Mouse (Mus musculus): ENCODE data around the gene Slc25a45. TPM values are rescaled to one million over a fixed set of nuclear protein-coding genes. Genes with fewer than 3 reads are reported as not detected.

The Slc25a45 gene
- polyA plus RNA-seq, 1 experiment = 3.5 TPM

DNA sequence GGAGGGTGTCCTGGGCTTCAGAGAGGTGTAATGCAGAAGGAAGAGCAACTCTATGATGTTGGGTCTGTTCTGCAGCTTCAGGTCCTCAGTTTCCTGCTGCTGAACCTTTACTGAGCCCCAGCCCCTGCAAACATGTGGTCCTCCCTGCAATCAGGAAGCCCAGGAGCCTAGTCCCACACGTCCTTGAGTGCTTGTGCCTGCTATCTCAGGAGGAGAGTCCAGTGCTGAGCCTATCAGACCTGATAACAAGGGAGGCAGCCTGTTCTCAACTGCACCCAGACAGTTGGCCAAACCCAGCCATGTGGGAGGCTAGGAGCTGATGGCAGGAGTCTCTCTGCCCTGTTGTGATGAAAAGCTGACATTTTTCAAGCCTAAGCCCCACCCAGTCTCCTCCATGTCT is 6.3 kb downstream of the Slc25a45 start:
- Histone ChIP-seq H3K4me1 (ENCODE audit: control insufficient read depth, insufficient read depth, low read length) (no peaks in the 10 kb centered on the region), H3K27ac (ENCODE audit: insufficient read depth, low read length) (no peak overlapping the region), H3K4me3 (ENCODE audit: insufficient read depth, low read length) (no peak overlapping the region)
- TF ChIP-seq POLR2A (IDR thresholded peaks at IDR 0.05; ENCODE audit: low read depth, low read length) (no peak), CTCF (IDR thresholded peaks at IDR 0.05; ENCODE audit: borderline replicate concordance, insufficient read depth, low read length) (no peak)

DNA sequence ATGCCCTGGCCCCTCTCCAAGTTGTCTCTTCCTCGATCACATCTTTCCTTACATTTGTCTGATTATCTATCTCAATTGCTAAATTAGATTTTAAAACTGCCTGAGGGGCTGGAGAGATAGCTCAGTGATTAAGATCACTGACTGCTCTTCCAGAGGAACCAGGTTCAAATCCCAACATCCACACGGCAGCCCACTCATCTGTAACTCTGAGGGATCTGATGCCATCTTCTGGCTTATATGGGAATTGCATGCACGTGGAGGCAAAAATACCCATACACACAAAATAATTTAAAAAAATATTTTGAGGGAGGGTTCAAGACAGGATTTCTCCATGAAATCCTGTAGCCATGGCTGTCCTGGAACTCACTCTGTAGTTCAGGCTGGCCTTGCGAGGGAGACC is 8.2 kb downstream of the Slc25a45 start:
- TF ChIP-seq CTCF (IDR thresholded peaks at IDR 0.05; ENCODE audit: borderline replicate concordance, insufficient read depth, low read length) (no peak), POLR2A (IDR thresholded peaks at IDR 0.05; ENCODE audit: low read depth, low read length) (no peak)
- Histone ChIP-seq H3K27ac (ENCODE audit: insufficient read depth, low read length) (no peak overlapping the region), H3K4me1 (ENCODE audit: control insufficient read depth, insufficient read depth, low read length) (no peaks in the 10 kb centered on the region), H3K4me3 (ENCODE audit: insufficient read depth, low read length) (no peak overlapping the region)

DNA sequence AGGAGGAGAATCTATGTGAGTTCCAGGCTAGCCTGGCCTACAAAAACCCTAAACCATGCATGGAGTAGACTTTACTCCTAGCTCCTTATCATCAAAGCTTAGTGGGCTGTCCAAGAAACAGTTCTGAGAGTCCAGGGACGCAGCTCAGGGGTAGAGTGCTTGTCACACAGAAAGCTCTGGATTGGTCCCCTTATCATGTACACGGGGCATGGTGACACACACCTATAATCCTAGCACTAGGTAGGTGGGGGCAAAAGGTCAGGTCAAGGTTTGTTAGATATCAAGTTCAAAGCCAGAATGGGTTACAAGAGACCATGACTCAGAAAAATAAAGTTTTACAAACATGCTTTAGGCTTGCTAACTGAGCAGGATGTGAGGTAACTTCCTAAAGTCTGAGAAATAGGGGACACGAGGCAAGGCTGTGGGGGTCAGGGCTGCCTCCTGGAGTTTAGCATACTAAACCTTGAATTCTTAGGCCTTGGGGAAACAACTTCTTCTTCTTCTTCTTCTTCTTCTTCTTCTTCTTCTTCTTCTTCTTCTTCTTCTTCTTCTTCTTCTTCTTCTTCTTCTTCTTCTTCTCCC is 9.7 kb downstream of the Slc25a45 start:
- no peak overlapping the region for H3K27ac ChIP-seq (ENCODE audit: insufficient read depth, low read length)
- TF ChIP-seq CTCF (IDR thresholded peaks at IDR 0.05; ENCODE audit: borderline replicate concordance, insufficient read depth, low read length) (no peak), POLR2A (IDR thresholded peaks at IDR 0.05; ENCODE audit: low read depth, low read length) (no peak)
- H3K4me3 ChIP-seq (ENCODE audit: insufficient read depth, low read length) = no peak overlapping the region
- H3K4me1 ChIP-seq (ENCODE audit: control insufficient read depth, insufficient read depth, low read length) = no peaks in the 10 kb centered on the region

DNA sequence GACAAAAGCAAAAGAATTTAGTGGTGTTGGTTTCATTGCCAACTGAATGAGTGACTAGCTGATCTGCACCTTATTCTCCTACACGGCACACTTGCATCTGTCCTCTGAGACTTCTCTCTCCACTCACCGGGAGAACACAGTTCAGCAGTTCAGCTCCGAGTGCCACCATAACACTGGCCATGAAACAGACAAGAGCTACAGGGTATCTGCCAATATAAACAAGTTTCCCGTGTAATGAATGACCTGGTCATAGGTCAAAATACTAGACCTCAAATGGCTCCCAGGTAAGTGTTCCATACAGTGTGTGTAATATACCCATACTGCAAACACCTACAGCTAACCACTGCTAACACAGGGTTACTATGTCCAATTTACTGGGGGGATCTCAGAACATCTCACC is 11.6 kb downstream of the Slc25a45 start:
- peaks cover 3% of the 10 kb centered on the region; the same call in 1 of the 2 replicates for H3K4me1 ChIP-seq (ENCODE audit: control insufficient read depth, insufficient read depth, low read length)
- TF ChIP-seq CTCF (IDR thresholded peaks at IDR 0.05; ENCODE audit: borderline replicate concordance, insufficient read depth, low read length) (no peak), POLR2A (IDR thresholded peaks at IDR 0.05; ENCODE audit: low read depth, low read length) (no peak)
- H3K27ac ChIP-seq (ENCODE audit: insufficient read depth, low read length) = no peak overlapping the region
- H3K4me3 ChIP-seq (ENCODE audit: insufficient read depth, low read length) = no peak overlapping the region

DNA sequence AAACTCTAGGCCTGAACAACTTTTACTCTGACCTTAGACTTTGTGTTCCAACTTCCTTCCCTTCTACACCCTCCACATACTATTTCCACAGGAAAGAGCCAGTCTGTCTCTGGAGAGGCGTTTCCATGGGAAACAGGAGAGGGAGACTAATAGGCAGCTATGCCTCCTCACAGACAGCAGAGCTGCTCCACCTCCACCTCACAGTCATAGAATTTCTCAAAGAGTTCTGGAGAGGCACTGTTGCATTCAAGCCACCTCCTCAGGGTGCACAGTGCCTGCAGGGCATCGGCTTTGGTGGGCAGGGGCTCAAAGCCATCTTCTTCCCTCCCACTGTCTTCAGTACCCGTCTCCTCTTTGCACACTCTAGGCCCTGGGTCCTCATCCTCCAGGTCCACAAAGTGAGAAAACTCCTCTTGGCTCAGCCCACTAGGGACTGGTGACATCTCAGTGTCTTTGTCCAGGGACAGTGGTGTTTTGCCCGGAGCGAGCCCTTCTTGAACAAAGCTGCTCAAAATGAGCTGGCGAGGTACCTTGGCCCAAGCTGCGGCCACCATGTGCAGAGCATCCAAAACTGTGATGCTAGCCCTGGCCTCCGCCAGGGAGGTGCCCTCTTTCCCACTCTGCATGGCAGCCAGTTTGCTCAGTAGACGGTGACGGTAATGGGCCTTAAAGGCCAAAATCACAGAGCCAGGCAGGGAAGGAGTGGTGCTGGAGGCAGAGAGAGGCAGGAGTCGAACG is 14.1 kb downstream of the Slc25a45 start:
- H3K4me1 ChIP-seq (ENCODE audit: control insufficient read depth, insufficient read depth, low read length) = peaks cover 3% of the 10 kb centered on the region; the same call in 1 of the 2 replicates
- TF ChIP-seq CTCF (IDR thresholded peaks at IDR 0.05; ENCODE audit: borderline replicate concordance, insufficient read depth, low read length) (no peak), POLR2A (IDR thresholded peaks at IDR 0.05; ENCODE audit: low read depth, low read length) (no peak)
- H3K4me3 ChIP-seq (ENCODE audit: insufficient read depth, low read length) = no peak overlapping the region
- no peak overlapping the region for H3K27ac ChIP-seq (ENCODE audit: insufficient read depth, low read length)

DNA sequence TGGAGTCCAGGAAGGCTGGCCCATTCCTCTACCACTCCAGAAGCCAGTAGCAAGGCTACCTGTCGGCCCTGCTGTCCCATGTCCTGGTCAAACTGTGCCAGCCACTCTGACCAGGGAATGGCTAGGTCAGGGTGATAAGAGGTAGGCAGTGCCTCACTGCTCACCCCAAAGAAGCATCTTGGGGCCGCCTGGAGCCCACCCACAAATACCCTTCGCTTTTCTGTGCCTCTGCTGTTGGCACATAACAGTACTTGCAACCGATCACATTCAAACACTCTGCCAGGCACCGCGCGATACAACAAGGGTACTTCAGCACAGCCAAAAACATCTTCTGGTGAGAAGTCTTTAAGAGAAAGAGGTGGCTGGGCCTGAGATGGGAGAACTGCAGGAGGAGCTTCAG is 14.7 kb downstream of the Slc25a45 start:
- TF ChIP-seq CTCF (IDR thresholded peaks at IDR 0.05; ENCODE audit: borderline replicate concordance, insufficient read depth, low read length) (no peak), POLR2A (IDR thresholded peaks at IDR 0.05; ENCODE audit: low read depth, low read length) (no peak)
- H3K4me1 ChIP-seq (ENCODE audit: control insufficient read depth, insufficient read depth, low read length) = peaks cover 3% of the 10 kb centered on the region; the same call in 1 of the 2 replicates
- H3K27ac ChIP-seq (ENCODE audit: insufficient read depth, low read length) = no peak overlapping the region
- no peak overlapping the region for H3K4me3 ChIP-seq (ENCODE audit: insufficient read depth, low read length)

DNA sequence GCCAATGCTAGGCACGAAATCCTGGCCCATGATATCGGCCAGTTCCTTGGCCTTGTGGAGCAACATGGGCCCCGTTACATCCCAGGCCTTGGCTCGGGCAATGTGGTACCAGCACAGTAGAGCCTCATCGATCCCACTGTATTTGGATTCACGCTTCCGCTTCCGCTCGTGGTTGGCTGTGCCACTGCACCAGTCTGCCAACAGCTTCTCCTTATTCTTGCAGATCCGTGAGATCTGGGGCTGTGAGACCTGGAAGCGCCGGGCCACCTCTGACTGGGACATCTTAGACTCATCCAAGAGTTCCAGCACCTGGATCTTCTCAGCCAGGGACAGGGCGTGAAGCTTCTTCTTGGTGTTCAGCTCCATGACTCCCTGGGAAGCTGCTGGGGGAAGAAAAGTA is 15.1 kb downstream of the Slc25a45 start:
- no peak for TF ChIP-seq CTCF (IDR thresholded peaks at IDR 0.05; ENCODE audit: borderline replicate concordance, insufficient read depth, low read length)
- no peak for TF ChIP-seq POLR2A (IDR thresholded peaks at IDR 0.05; ENCODE audit: low read depth, low read length)
- H3K4me3 ChIP-seq (ENCODE audit: insufficient read depth, low read length) = no peak overlapping the region
- H3K4me1 ChIP-seq (ENCODE audit: control insufficient read depth, insufficient read depth, low read length) = peaks cover 3% of the 10 kb centered on the region; the same call in 1 of the 2 replicates
- no peak overlapping the region for H3K27ac ChIP-seq (ENCODE audit: insufficient read depth, low read length)

DNA sequence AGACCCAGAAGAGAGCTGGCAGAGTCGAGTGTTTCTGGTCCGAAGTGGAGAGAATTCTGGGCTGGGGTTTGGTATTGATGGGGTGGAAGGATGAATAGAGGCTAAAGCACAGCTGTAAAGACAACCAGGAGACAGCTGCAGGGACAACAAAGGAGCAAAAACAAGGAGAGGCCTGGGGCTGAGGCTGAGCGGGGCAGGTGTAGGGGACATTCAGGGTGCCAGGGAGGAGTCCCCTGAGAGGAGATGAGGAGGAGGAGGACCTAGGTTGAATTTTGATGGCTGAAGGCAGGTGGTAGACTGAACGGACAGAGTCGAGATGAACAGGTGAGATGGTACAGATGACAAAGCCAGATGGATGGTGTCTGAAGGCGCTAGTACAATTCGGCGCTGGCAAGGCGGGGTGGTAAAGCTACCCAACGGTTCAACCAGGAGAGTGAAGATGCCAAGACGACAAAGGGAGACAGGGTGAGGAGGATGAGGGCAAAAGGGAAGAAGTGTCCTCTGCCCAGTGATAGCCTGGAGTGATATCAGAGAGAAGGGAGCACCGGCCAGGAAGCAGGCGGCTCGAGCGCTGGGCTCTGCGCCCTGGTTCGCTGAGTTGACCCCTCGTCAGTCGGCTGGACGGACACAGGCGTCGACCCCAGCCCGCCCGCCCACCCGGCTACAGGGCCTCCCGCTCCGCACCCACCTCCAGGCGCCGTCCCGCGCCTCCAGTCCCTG is 15.8 kb downstream of the Slc25a45 start:
- Histone ChIP-seq H3K4me1 (ENCODE audit: control insufficient read depth, insufficient read depth, low read length) (peaks cover 3% of the 10 kb centered on the region; the same call in 1 of the 2 replicates), H3K27ac (ENCODE audit: insufficient read depth, low read length) (no peak overlapping the region), H3K4me3 (ENCODE audit: insufficient read depth, low read length) (peak overlapping the region; percentile 16)
- TF ChIP-seq POLR2A (IDR thresholded peaks at IDR 0.05; ENCODE audit: low read depth, low read length) (no peak), CTCF (IDR thresholded peaks at IDR 0.05; ENCODE audit: borderline replicate concordance, insufficient read depth, low read length) (no peak)

DNA sequence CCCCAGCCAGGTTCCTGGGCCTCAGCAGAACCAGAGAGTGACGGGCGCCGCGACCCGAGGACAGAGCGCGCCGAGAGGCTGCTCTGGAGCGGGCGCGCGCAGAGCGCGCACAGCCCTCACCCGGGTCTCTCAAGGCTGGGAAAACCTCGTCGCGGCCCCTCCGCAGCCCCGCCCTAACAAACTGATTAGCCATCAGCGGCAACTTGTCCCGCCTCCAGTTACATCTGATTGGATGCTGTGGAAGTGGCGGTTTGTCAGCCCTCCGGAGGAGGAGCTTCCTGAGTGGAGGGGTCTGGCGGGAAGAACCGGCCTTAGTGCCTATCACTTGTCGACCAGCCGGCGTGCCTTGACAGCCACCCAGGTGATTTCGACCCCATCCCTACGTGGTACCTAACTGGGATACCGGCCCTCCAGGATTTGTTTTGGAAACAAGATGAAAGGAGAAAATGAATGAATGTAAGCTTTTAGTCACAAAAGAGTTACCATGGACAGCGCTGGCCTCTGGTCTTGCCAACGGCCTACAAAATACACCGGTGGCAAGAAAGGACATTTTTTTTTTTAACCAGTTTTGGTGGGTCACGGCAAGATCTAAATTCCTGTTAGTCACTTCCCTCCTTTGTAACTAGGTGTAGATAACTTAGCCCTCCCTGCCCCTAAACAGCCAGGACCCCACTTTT is 16.5 kb downstream of the Slc25a45 start, which contains the start of gene Tigd3:
TSS of gene Tigd3 (minus strand) at position 148 of the 677 bp plus-strand sequence.
- TF ChIP-seq CTCF (IDR thresholded peaks at IDR 0.05; ENCODE audit: borderline replicate concordance, insufficient read depth, low read length) (no peak), POLR2A (IDR thresholded peaks at IDR 0.05; ENCODE audit: low read depth, low read length) (peak; percentile 49)
- H3K4me3 ChIP-seq (ENCODE audit: insufficient read depth, low read length) = peak within 1 kb of the TSS; percentile 16
- peaks cover 3% of the 10 kb centered on the region; the same call in 1 of the 2 replicates for H3K4me1 ChIP-seq (ENCODE audit: control insufficient read depth, insufficient read depth, low read length)
- no peak within 1 kb of the TSS for H3K27ac ChIP-seq (ENCODE audit: insufficient read depth, low read length)
